Mouse (Mus musculus) limb, embryonic 15.5 days (tissue): Measurements from ENCODE around the gene Olfr872. TPM values are rescaled to one million over a fixed set of nuclear protein-coding genes. Genes with fewer than 3 reads are reported as not detected.
"Not testable (repeated sequence)": the region's sequence is repeated elsewhere in the genome, so short reads cannot be mapped to it uniquely, and the experiment has no call there.

Source experiments
- ATAC-seq: fragments of 200-750 bp; cut with Nextera tagmentation; 2 replicates; pipeline ENCODE4 v1.8.0; 2017; ENCODE audit warnings: low read depth, moderate TSS enrichment; ENCODE audit not compliant: insufficient number of reproducible peaks, low FRiP score, low TSS enrichment
- H3K27ac ChIP-seq: fragments of 300-500 bp; sonication (generic); 2 replicates; pipeline ENCODE4 v1.5.1; 2015; ENCODE audit warnings: moderate library complexity, mild to moderate bottlenecking, inconsistent platforms
- H3K27me3 ChIP-seq: fragments of 300-500 bp; sonication (generic); 2 replicates; pipeline ENCODE4 v1.6.1; 2015; ENCODE audit warnings: inconsistent platforms
- H3K36me3 ChIP-seq: fragments of 300-500 bp; sonication (generic); 2 replicates; pipeline ENCODE4 v1.6.1; 2015; ENCODE audit warnings: inconsistent platforms
- H3K4me1 ChIP-seq: fragments of 300-500 bp; sonication (generic); 2 replicates; pipeline ENCODE4 v1.6.1; 2015; ENCODE audit warnings: inconsistent platforms
- H3K4me2 ChIP-seq: fragments of 300-500 bp; sonication (generic); 2 replicates; pipeline ENCODE4 v1.6.1; 2015; ENCODE audit warnings: mild to moderate bottlenecking, inconsistent platforms
- H3K4me3 ChIP-seq: fragments of 300-500 bp; sonication (generic); 2 replicates; pipeline ENCODE4 v1.5.1; 2015; ENCODE audit warnings: mild to moderate bottlenecking, inconsistent platforms
- H3K9ac ChIP-seq: fragments of 300-500 bp; sonication (generic); 2 replicates; pipeline ENCODE4 v1.6.1; 2015; ENCODE audit warnings: inconsistent platforms
- H3K9me3 ChIP-seq: fragments of 300-500 bp; sonication (generic); 2 replicates; pipeline ENCODE4 v1.6.1; 2016; ENCODE audit warnings: inconsistent platforms
- WGBS: fragments of 180-500 bp; shearing (Covaris S2); methylation state at CpG from one replicate; pipeline ENCODE4 v1.1.7; 2015; 5-methylcytosine and 5-hydroxymethylcytosine counted together
- polyA plus RNA-seq: library from polyadenylated mRNA; unstranded; fragments of >200 nt; fragmentation: Nextera tagmentation; extraction: Ambion mirVana; gene quantifications from 2 replicates; pipeline ENCODE4 v1.2.1, GENCODE M21; 2015

Gene Olfr872
- not detected in 2 replicates for polyA plus RNA-seq

DNA sequence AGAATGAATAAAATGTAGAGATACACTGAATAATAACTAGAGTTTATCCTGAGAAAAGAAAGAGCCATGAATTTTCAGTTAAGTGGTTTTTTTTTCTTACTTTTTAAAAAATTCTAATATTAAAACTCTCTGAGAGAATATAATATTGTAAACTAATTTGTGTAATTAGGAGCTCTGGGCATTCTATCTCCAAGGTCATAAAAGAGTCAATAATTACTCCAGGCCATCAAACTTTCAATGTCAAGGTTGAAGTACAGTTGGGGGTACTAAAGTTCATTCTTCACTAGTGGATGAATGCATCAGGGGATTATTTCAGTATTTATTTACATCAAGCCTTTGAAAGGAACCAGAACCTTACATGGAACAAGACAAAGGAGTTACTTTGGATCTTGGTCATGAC lies at the start of gene Olfr872:
Gene Olfr872, plus strand, starts transcription at position 301 of the 400 bp plus-strand sequence.
- no peak within 1 kb of the TSS for H3K9ac ChIP-seq
- no peaks in the 10 kb centered on the region for H3K27me3 ChIP-seq
- no peaks in the 10 kb centered on the region for H3K9me3 ChIP-seq
- H3K27ac ChIP-seq: no peak within 1 kb of the TSS
- no peak within 1 kb of the TSS for H3K4me3 ChIP-seq
- no peak within 1 kb of the TSS for H3K4me2 ChIP-seq
- no peaks in the 10 kb centered on the region for H3K4me1 ChIP-seq
- no peak for ATAC-seq
- no peaks in the 10 kb centered on the region for H3K36me3 ChIP-seq

DNA sequence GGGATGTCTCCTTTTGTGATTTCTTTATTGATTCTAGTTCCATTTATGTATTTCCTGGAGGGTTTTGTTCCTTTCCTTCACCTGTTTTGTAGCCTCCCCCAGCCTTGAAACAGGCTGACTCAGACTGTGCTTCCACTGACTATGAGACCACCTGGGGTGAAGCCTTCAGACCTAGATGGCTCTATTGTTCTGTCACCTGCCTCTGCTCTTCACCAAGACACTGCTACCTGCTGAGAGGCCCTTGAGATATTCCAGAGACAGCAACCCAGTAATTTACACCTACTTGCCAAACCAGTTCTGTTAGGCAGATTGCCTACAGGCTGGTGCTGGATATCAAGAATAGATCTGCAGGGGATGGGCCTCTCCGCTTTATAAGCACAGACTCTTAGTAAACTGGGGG lies 34.8 kb upstream of the Olfr872 start:
- H3K27me3 ChIP-seq: no peaks in the 10 kb centered on the region
- no peak for ATAC-seq
- H3K36me3 ChIP-seq: no peaks in the 10 kb centered on the region
- H3K4me3 ChIP-seq: no peak overlapping the region
- no peaks in the 10 kb centered on the region for H3K4me1 ChIP-seq
- H3K9ac ChIP-seq: no peak overlapping the region
- WGBS: 50% methylated on average over 1 of the region's 1 CpGs
- H3K9me3 ChIP-seq: no peaks in the 10 kb centered on the region
- no peak overlapping the region for H3K27ac ChIP-seq
- H3K4me2 ChIP-seq: no peak overlapping the region

DNA sequence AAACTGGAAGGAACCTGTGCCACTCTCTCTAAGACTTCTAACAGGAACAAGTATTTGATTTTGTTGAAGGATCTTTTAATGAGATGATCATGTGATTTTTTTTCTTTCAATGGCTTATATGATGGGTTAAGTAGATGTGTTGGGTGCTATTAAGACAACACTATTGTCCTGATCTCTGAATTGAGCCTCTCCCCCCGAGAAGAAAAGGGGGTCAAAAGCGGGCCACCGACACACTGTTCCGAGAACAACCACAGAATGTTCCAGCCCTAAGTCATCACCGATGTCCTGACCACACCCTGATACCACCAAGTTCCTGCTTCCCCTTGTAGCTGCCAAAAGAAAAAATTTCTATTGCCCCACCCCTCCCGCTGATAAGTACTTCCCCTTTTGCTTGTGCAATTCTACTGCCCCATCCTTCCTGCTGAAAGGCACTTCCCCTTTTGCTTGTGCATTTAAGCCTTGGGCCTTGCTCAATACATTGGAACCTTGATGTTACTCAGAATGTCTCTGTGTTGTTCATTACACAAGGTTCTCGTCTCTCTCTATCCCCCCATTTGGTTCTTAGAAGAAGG lies 33.4 kb upstream of the Olfr872 start:
- WGBS: 85% methylated on average over 7 of the region's 7 CpGs
- H3K4me3 ChIP-seq, H3K4me1 ChIP-seq, ATAC-seq, H3K4me2 ChIP-seq, H3K9me3 ChIP-seq, H3K27ac ChIP-seq, H3K36me3 ChIP-seq, H3K27me3 ChIP-seq, H3K9ac ChIP-seq: not testable (repeated sequence)

DNA sequence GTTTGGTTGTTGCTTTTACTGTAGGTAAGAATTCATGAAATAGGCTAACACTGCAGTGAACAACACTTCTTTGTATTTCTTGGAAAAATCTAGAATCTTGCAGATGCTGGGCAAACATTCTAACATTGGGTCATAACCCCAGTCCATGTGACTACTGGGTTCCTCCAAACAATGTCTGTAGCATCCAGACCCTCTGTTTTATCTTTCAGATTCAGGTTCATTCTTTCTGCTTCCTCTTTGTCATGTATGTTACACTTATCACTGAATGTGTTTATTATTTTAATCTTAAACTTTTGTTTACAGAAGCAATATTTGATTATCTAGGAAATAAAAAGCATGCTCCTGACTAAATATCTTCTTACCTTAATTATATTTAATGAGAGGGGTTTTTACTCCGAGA lies 26.1 kb upstream of the Olfr872 start:
- no peak overlapping the region for H3K4me2 ChIP-seq
- no peaks in the 10 kb centered on the region for H3K4me1 ChIP-seq
- H3K27ac ChIP-seq: no peak overlapping the region
- no peaks in the 10 kb centered on the region for H3K36me3 ChIP-seq
- H3K4me3 ChIP-seq: no peak overlapping the region
- ATAC-seq: no peak
- 52% methylated on average over 1 of the region's 1 CpGs for WGBS
- no peaks in the 10 kb centered on the region for H3K9me3 ChIP-seq
- H3K27me3 ChIP-seq: no peaks in the 10 kb centered on the region
- H3K9ac ChIP-seq: no peak overlapping the region

DNA sequence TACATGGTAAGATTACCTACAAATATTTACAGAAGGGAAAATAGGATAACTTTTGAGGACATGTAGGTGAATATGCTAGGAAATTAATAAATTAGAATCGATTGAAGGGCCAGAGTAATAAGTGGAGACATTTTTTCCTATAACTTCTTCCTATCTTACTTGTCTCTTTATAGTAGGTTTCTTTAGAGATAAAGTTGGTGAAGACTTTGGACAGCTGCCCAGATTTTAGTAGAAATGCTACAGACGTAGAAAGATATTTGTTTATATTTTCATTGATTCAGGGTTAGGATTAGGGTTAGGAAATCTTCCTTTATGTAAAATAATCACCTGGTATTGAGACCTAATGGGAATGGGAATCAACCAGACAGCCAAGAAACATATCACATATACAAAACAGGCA lies 25.4 kb upstream of the Olfr872 start:
- no peak for ATAC-seq
- 62% methylated on average over 2 of the region's 2 CpGs for WGBS
- Histone ChIP-seq H3K36me3 (no peaks in the 10 kb centered on the region), H3K27ac (no peak overlapping the region), H3K4me2 (no peak overlapping the region), H3K4me3 (no peak overlapping the region), H3K9me3 (no peaks in the 10 kb centered on the region), H3K27me3 (no peaks in the 10 kb centered on the region), H3K9ac (no peak overlapping the region), H3K4me1 (no peaks in the 10 kb centered on the region)

DNA sequence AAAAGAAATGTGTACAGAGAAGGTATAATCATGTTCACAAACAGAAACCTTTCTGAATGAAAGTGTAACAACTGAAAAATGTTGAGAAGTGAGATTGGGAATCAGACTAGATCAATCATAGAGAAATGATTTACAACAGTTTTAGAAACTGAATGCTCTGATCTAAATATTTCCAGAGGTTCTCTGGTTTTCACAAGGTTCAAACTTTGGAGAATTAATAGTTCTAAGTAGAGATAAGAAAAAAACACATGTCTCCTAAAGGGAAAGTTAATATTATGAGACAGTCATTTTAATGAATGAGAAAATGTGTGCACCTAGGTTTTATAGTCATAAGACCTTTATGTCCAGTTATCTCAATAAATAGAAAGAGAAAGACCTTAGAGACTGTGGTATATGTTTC lies 25.0 kb upstream of the Olfr872 start, which contains the start of gene Olfr871:
Gene Olfr871, plus strand, starts transcription at position 301 of the 400 bp plus-strand sequence.
- H3K4me2 ChIP-seq: no peak within 1 kb of the TSS
- no peaks in the 10 kb centered on the region for H3K4me1 ChIP-seq
- no peaks in the 10 kb centered on the region for H3K36me3 ChIP-seq
- H3K9ac ChIP-seq: no peak within 1 kb of the TSS
- no peaks in the 10 kb centered on the region for H3K9me3 ChIP-seq
- H3K4me3 ChIP-seq: no peak within 1 kb of the TSS
- H3K27me3 ChIP-seq: no peaks in the 10 kb centered on the region
- no peak within 1 kb of the TSS for H3K27ac ChIP-seq
- ATAC-seq: no peak

DNA sequence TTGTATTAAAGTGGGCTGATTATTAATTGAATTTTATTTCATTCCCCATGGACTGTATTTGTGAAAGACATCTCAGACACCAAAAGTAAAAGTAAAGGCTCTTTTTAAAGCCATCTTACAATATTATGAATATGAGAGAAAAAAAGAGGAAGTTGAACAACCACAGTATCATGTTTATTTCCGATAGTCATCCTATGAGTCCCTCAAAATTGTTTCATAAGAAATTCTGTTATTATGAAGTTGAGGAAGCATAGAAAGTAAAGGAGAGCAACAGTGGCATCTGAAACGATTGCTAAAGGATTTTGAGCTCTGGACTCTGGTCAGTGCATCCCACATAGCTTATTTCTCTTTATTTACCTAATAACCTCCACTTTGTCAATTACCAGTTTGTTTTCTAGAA lies 459 bp downstream of the Olfr872 start:
- H3K9ac ChIP-seq: no peak overlapping the region
- no peak overlapping the region for H3K27ac ChIP-seq
- no peak for ATAC-seq
- no peaks in the 10 kb centered on the region for H3K9me3 ChIP-seq
- H3K4me1 ChIP-seq: no peaks in the 10 kb centered on the region
- no peak overlapping the region for H3K4me3 ChIP-seq
- no peak overlapping the region for H3K4me2 ChIP-seq
- H3K27me3 ChIP-seq: no peaks in the 10 kb centered on the region
- 66% methylated on average over 2 of the region's 2 CpGs for WGBS
- H3K36me3 ChIP-seq: no peaks in the 10 kb centered on the region

DNA sequence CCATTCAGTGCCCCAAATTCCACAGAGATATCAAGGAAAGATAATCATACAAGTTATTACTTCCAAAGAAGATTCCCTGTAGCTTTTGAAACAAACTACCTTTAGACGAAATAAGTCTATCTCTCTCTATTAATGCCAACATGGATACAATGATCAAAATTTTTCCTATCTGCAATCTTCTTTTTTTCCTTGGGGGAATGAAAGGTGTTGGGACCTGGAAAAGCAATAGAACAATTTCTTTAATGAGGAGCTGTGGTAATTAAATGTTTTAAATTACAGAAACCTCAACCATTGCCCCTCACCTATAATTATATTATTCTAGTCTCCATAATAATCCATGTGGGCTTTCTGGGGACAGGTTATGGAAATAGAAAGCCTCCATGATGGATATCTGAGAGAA lies 45.1 kb downstream of the Olfr872 start, which contains the start of gene Olfr39:
Gene Olfr39, plus strand, starts transcription at position 301 of the 400 bp plus-strand sequence.
- H3K4me3 ChIP-seq: no peak within 1 kb of the TSS

DNA sequence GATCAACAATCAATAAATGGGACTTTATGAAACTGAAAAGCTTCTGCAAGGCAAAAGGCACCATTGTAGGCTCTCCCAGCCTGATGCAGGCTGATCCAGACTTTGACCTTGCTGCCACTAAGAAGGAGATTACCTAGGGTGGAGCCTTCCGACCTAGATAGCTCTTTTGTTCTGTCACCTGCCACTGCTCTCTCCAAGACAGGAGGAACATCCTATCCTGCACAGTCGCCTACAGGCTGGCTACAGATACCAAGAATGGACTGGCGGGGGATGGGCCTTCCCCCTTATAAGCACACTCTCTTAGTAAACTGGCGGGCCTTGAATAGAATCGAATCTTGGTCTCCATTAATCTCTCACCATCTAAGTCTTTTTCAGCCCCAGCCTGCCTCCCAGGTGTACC lies 58.6 kb downstream of the Olfr872 start:
- H3K4me1 ChIP-seq, H3K27me3 ChIP-seq, H3K9me3 ChIP-seq, H3K9ac ChIP-seq, H3K4me2 ChIP-seq, H3K27ac ChIP-seq, H3K36me3 ChIP-seq, H3K4me3 ChIP-seq, ATAC-seq: not testable (repeated sequence)
- WGBS: 80% methylated on average over 5 of the region's 5 CpGs

More for the DNA sequence above, 45.1 kb downstream of the Olfr872 start, which contains the start of gene Olfr39:
- ATAC-seq: no peak
- Histone ChIP-seq H3K9me3 (no peaks in the 10 kb centered on the region), H3K27ac (no peak within 1 kb of the TSS), H3K4me1 (no peaks in the 10 kb centered on the region), H3K36me3 (no peaks in the 10 kb centered on the region), H3K9ac (no peak within 1 kb of the TSS), H3K27me3 (no peaks in the 10 kb centered on the region), H3K4me2 (no peak within 1 kb of the TSS)
- 83% methylated on average over 1 of the region's 1 CpGs for WGBS

DNA sequence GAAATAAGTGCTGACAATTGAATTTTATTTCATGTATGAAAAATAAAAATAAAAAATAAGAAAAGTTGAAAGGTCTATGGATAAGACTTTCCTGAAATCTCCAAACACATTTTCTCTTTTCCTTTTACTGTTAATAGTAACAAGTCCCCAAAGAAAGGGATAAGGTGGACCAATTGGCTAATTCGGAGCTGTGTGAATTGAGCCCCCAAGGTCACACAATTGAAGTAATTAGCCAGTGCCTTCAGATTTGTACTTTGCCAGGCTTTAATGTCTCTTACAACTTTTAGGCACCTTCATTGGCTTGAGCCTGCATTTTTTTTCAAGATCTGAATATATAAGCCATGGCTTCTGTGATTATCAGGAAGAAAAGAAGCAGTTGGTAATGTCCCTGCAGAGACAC lies 61.3 kb downstream of the Olfr872 start, which contains the start of gene Olfr873:
Gene Olfr873, plus strand, starts transcription at position 301 of the 400 bp plus-strand sequence.
- ATAC-seq: no peak
- 88% methylated on average over 1 of the region's 1 CpGs for WGBS
- no peak within 1 kb of the TSS for H3K9ac ChIP-seq
- no peaks in the 10 kb centered on the region for H3K36me3 ChIP-seq
- H3K9me3 ChIP-seq: no peaks in the 10 kb centered on the region
- no peak within 1 kb of the TSS for H3K4me2 ChIP-seq
- H3K27me3 ChIP-seq: no peaks in the 10 kb centered on the region
- H3K4me3 ChIP-seq: no peak within 1 kb of the TSS
- H3K27ac ChIP-seq: no peak within 1 kb of the TSS
- no peaks in the 10 kb centered on the region for H3K4me1 ChIP-seq

Other genes with a start within 250 kb of the Olfr872 start
- not detected in 2 replicates for gene Olfr866, start 209.1 kb upstream of the Olfr872 start, polyA plus RNA-seq
- gene Olfr867, start 179.6 kb upstream of the Olfr872 start, polyA plus RNA-seq: not detected in 2 replicates
- gene Olfr868, start 138.5 kb upstream of the Olfr872 start, polyA plus RNA-seq: not detected in 2 replicates
- gene Olfr869, start 108.1 kb upstream of the Olfr872 start, polyA plus RNA-seq: not detected in 2 replicates
- not detected in 2 replicates for gene Olfr870, start 63.1 kb upstream of the Olfr872 start, polyA plus RNA-seq
- not detected in 2 replicates for gene Olfr871, start 24.9 kb upstream of the Olfr872 start, polyA plus RNA-seq
- gene Olfr39, start 45.2 kb downstream of the Olfr872 start, polyA plus RNA-seq: not detected in 2 replicates
- gene Olfr873, start 61.4 kb downstream of the Olfr872 start, polyA plus RNA-seq: not detected in 2 replicates
- not detected in 2 replicates for gene Olfr18, start 99.0 kb downstream of the Olfr872 start, polyA plus RNA-seq
- gene Zfp560, start 148.1 kb downstream of the Olfr872 start, polyA plus RNA-seq: 26.2 and 31.8 TPM in 2 replicates
- gene Zfp26, start 223.0 kb downstream of the Olfr872 start, polyA plus RNA-seq: 14.8 and 17.3 TPM in 2 replicates